Mouse (Mus musculus) forebrain, embryonic 13.5 days (tissue): ENCODE results near the gene Cplx2. TPM values are rescaled to one million over a fixed set of nuclear protein-coding genes. Genes with fewer than 3 reads are reported as not detected.
A peak's percentile ranks its signal among the peaks of the same experiment; 100 is the strongest.

ENCODE experiments used
- ATAC-seq: fragments of 200-750 bp; cut with Nextera tagmentation; 2 replicates; pipeline ENCODE4 v1.8.0; 2017
- H3K27ac ChIP-seq: fragments of 300-500 bp; sonication (generic); 2 replicates; pipeline ENCODE4 v1.5.1; 2015; ENCODE audit warnings: inconsistent platforms, mild to moderate bottlenecking, moderate library complexity
- H3K27me3 ChIP-seq: fragments of 300-500 bp; sonication (generic); 2 replicates; pipeline ENCODE4 v1.6.1; 2015; ENCODE audit warnings: mild to moderate bottlenecking, inconsistent platforms
- H3K36me3 ChIP-seq: fragments of 300-500 bp; sonication (generic); 2 replicates; pipeline ENCODE4 v1.6.1; 2015; ENCODE audit warnings: mild to moderate bottlenecking, inconsistent platforms; ENCODE audit not compliant: poor library complexity, severe bottlenecking
- H3K4me1 ChIP-seq: fragments of 300-500 bp; sonication (generic); 2 replicates; pipeline ENCODE4 v1.6.1; 2015; ENCODE audit warnings: inconsistent platforms
- H3K4me2 ChIP-seq: fragments of 300-500 bp; sonication (generic); 2 replicates; pipeline ENCODE4 v1.6.1; 2015; ENCODE audit warnings: inconsistent platforms, mild to moderate bottlenecking, moderate library complexity
- H3K4me3 ChIP-seq: fragments of 300-500 bp; sonication (generic); 2 replicates; pipeline ENCODE4 v1.5.1; 2015; ENCODE audit warnings: mild to moderate bottlenecking, inconsistent platforms
- H3K9ac ChIP-seq: fragments of 300-500 bp; sonication (generic); 2 replicates; pipeline ENCODE4 v1.6.1; 2015; ENCODE audit warnings: mild to moderate bottlenecking, inconsistent platforms
- H3K9me3 ChIP-seq: fragments of 300-500 bp; sonication (generic); replicated peaks from 2 replicates; pipeline ENCODE4 v1.6.1; 2016; ENCODE audit warnings: inconsistent platforms
- WGBS: fragments of 180-500 bp; shearing (Covaris S2); methylation state at CpG from one replicate; pipeline ENCODE4 v1.1.7; 2015; 5-methylcytosine and 5-hydroxymethylcytosine counted together
- polyA plus RNA-seq: library from polyadenylated mRNA; unstranded; fragments of >200 nt; fragmentation: Nextera tagmentation; extraction: Ambion mirVana; gene quantifications from 2 replicates; pipeline ENCODE4 v1.2.1, GENCODE M21; 2015

Cplx2 gene
- polyA plus RNA-seq, 1 experiment from 2014 or later = 20.0 TPM

DNA sequence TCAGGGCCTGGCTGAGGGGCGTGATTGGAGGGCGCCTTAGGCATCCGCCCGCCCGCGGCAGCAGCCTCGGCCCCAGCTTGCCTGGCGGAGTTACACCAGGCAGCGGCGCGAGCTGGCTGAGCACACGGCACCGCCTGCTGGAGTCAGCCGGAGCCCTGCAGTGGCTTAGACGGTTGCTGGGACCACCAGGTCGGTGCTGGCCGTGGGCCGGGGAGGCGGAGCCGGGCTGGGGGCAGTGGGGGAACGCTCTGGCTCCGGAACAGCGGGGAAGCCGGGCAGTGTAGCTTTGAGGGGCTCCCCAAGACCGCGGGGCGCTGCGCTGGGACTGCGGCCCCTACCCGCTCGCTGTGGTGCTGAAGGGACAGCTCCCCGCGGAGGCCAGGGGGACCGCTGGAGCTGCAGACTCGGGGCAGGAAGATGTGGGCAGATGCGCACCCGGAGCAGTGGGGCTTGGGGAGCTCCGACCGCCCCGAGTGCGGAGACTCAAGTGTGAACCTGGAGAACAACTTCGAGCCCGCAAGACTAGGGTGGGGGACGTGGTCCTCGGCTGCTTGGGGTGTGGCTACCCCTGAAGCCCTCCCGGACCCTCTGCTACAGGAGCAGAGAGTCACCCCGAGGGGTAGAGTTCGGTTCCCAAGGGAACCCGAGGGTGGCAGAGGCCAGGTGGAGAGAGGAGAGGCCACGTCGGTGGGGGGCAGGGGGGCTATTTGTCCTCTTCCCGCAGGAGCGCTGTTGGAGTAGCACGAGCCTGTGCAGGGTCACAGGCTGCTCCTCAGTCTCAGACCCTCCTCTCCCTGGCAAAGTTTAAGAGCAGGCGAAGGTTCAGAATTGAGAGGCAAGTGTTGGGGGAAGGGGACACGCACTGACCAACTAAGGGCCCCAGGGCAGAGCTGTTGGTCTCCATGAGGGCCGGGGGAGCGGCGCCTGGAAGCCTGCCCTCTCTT is 510 bp downstream of the Cplx2 start:
- H3K27ac ChIP-seq = peak overlapping the region; percentile 90
- H3K4me2 ChIP-seq = peak overlapping the region; percentile 76
- WGBS = under 1% methylated on average over 56 of the region's 59 CpGs
- H3K4me1 ChIP-seq = peaks cover 58% of the 10 kb centered on the region
- no peaks in the 10 kb centered on the region for H3K9me3 ChIP-seq
- no peaks in the 10 kb centered on the region for H3K36me3 ChIP-seq
- peak overlapping the region; percentile 54 for H3K4me3 ChIP-seq
- H3K9ac ChIP-seq = peak overlapping the region; percentile 79
- ATAC-seq = peak; percentile 84
- peaks cover 11% of the 10 kb centered on the region for H3K27me3 ChIP-seq

DNA sequence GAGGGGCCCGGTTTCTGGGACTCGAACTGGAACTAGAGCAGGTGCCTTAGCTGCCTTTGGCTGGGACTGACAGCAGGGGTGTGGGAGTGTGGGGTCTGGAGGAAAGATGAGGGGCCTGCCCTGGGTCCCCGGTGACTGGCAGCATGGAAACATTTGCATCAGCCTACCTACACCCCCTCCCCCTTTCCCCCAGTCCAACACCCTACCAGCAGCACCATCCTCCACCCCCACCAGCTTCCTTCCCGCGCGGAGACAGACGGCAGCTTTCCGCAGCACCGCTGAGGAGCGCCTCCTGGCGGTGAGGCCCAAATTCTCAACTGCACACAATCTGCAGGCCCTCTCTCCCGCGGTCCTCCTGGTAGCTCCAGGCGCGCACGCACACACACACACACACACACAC is 1.5 kb downstream of the Cplx2 start:
- Histone ChIP-seq H3K9ac (peak overlapping the region; percentile 79), H3K9me3 (no peaks in the 10 kb centered on the region), H3K4me3 (peak overlapping the region; percentile 54), H3K36me3 (no peaks in the 10 kb centered on the region), H3K27me3 (peaks cover 11% of the 10 kb centered on the region), H3K27ac (peak overlapping the region; percentile 90), H3K4me2 (peak overlapping the region; percentile 76), H3K4me1 (peaks cover 55% of the 10 kb centered on the region)
- 1% methylated on average over 12 of the region's 16 CpGs for WGBS
- peak; percentile 64 for ATAC-seq

DNA sequence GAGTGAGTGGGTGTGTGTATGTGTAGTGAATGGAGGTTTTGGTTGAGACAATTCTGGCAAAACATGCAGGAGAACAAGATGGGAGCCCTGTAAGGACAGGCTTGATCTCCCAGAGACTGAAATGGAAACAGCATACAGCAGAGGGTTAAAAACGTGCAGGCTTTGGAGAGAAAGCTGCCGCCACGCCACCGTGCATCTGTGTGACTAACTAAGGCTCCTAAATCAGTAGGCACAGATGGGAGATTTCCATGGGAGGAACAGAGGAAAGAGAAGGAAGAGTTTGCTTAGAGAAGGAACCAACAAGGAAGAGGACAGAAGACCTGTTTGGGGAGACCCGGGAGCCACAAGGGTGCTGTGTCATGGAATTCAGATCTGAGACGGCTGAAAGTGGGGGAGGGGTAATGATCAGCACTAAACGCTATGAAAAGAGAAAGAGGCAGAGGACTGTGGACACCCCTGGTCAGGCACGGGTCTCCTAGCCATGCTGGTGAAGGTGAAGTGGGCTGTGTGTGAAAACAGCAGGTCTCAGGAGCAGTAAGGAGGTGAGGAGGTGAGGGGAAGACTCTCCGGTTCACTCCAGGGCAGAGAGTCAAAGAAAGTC is 3.1 kb downstream of the Cplx2 start:
- peak overlapping the region; percentile 76 for H3K4me2 ChIP-seq
- H3K4me3 ChIP-seq = no peak overlapping the region
- no peak for ATAC-seq
- H3K27ac ChIP-seq = no peak overlapping the region
- H3K4me1 ChIP-seq = peaks cover 50% of the 10 kb centered on the region
- WGBS = 36% methylated on average over 9 of the region's 9 CpGs
- peaks cover 11% of the 10 kb centered on the region for H3K27me3 ChIP-seq
- H3K9ac ChIP-seq = 0 out of 2 replicates have a peak overlapping the region, but pooled peaks have one; percentile 1
- H3K9me3 ChIP-seq = no peaks in the 10 kb centered on the region
- H3K36me3 ChIP-seq = peaks cover 13% of the 10 kb centered on the region; the same call in 1 of the 2 replicates

DNA sequence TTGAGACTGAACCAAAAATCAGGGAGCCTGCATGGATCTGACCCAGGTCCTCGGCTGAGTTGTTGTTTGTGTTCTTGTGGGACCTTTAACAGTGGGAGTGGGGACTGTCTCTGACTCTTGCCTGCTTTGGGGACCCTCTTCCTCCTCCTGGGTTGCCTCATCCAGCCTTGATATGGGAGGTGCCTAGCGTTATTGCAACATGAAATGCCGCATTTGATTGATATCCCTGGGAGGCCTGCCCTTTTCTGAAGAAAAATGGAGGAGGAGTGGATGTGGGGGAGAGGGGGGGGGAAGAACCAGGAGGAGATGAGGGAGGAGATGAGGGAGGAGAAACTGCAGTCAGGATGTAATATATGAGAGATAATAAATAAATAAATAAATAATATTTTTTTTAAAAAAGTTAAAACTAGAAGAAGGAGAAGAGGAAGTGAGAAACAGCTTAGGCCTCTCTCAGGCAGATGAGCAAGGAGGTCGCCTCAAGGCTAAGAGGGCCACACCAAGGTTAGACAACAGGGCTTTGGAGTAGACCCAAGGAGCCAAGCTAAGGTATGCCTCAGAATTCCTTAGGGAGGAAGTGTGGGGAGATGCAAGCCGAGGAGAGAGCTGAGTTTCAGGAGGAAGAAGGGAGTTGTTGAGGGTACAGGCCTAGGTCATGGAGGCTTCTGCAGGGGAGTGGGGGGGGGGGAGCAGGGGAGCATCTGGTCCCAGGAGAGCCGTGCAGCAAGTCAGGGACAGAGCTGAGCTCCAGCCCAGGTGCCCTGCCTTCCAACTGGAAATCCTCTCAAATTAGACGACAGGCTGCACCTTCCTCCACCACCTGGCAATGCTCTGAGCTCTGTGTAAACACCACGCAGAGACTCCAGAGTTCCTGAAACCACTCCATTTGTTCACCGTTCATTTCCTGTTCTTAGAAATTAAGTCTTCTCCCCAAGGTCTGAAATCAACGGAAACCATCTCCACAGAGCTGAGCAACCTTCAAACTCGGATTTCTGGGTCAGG is 4.6 kb downstream of the Cplx2 start:
- no peak overlapping the region for H3K4me2 ChIP-seq

GRCm38 (mm10) chr13:54376736-54377135 is 5.6 kb downstream of the Cplx2 start:
- H3K36me3 ChIP-seq = peaks cover 22% of the 10 kb centered on the region; the same call in 1 of the 2 replicates
- H3K27me3 ChIP-seq = no peaks in the 10 kb centered on the region
- 89% methylated on average over 7 of the region's 7 CpGs for WGBS
- no peak overlapping the region for H3K27ac ChIP-seq
- H3K4me3 ChIP-seq = no peak overlapping the region
- H3K9me3 ChIP-seq = no peaks in the 10 kb centered on the region
- ATAC-seq = no peak
- H3K4me1 ChIP-seq = peaks cover 30% of the 10 kb centered on the region
- no peak overlapping the region for H3K9ac ChIP-seq
- no peak overlapping the region for H3K4me2 ChIP-seq

More for the DNA sequence above, 4.6 kb downstream of the Cplx2 start:
- Histone ChIP-seq H3K9me3 (no peaks in the 10 kb centered on the region), H3K9ac (no peak overlapping the region), H3K36me3 (peaks cover 22% of the 10 kb centered on the region; the same call in 1 of the 2 replicates), H3K27ac (no peak overlapping the region), H3K4me1 (peaks cover 40% of the 10 kb centered on the region), H3K4me3 (no peak overlapping the region), H3K27me3 (no peaks in the 10 kb centered on the region)
- 82% methylated on average over 11 of the region's 11 CpGs for WGBS
- ATAC-seq = no peak

GRCm38 (mm10) chr13:54378051-54378450 is 6.9 kb downstream of the Cplx2 start:
- peaks cover 19% of the 10 kb centered on the region for H3K4me1 ChIP-seq
- no peak overlapping the region for H3K27ac ChIP-seq
- WGBS = 64% methylated on average over 3 of the region's 3 CpGs
- no peak overlapping the region for H3K4me2 ChIP-seq
- H3K4me3 ChIP-seq = no peak overlapping the region
- no peak overlapping the region for H3K9ac ChIP-seq
- no peak for ATAC-seq
- H3K9me3 ChIP-seq = no peaks in the 10 kb centered on the region
- peaks cover 22% of the 10 kb centered on the region; the same call in 1 of the 2 replicates for H3K36me3 ChIP-seq
- H3K27me3 ChIP-seq = no peaks in the 10 kb centered on the region

DNA sequence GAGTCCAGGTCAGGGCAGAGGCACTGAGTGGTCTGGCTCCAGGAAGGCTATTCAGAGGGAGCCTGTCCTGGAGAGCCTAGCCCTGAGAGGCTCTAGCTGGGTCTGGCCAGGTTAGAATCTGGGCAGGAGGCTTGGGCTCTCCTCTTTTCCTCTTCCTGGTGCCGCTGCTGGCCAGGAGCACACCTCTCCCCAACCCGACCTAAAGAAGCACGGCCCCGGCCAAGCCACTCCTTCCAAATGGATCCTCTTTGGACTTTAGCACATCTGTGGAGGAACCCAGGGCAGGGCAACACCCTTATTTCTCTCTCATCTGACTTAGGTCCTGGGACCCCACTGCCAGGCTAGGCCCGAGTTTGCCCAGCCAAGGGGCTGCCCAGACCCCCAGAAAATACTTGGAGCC is 9.3 kb downstream of the Cplx2 start:
- no peak overlapping the region for H3K4me3 ChIP-seq
- WGBS = 86% methylated on average over 5 of the region's 5 CpGs
- peaks cover 22% of the 10 kb centered on the region; the same call in 1 of the 2 replicates for H3K36me3 ChIP-seq
- ATAC-seq = no peak
- peaks cover 17% of the 10 kb centered on the region for H3K4me1 ChIP-seq
- H3K4me2 ChIP-seq = no peak overlapping the region
- no peaks in the 10 kb centered on the region for H3K9me3 ChIP-seq
- no peaks in the 10 kb centered on the region for H3K27me3 ChIP-seq
- no peak overlapping the region for H3K9ac ChIP-seq
- no peak overlapping the region for H3K27ac ChIP-seq

DNA sequence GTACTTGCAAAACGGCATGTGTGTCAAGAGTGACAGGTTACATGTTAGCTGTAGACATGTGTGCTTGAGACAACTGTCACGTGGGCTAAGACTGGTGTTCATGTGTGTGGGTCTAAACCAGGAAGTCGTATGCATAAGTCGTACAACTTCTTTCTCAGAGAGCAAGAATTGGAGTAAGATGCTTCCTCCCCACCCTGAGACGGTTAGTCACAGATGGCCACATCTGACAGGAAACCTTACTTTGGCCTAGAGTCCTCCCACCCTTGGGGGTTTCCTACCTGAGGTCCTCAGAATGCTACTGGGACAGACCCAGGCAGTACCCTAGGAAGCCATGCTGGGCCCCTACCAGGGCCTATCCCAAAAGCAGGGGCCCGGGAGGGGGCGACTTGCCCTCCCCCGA is 10.2 kb downstream of the Cplx2 start:
- H3K27me3 ChIP-seq = no peaks in the 10 kb centered on the region
- 89% methylated on average over 8 of the region's 8 CpGs for WGBS
- ATAC-seq = no peak

DNA sequence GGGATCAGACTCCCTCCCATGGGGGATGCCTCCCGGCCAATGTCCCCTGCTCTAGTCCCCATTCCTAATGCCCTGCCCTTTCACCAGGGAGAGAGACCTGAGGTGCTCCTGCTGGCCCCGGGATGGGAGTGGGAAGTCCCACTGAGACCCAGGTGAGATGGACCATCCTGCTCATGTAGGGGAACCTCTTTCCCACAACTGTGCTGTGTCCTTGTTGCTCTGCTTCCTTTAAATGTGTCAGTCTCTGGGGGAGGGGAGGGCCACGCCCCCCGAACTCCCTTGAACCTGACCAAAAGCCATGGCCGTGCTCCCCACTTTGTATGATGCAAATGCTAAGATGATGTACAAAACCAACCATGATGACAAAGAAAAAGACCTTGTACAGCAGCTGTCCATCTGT is 12.4 kb downstream of the Cplx2 start:
- no peak for ATAC-seq
- Histone ChIP-seq H3K27me3 (no peaks in the 10 kb centered on the region), H3K4me2 (no peak overlapping the region), H3K4me1 (peaks cover 43% of the 10 kb centered on the region), H3K36me3 (peaks cover 15% of the 10 kb centered on the region; the same call in 1 of the 2 replicates), H3K9me3 (no peaks in the 10 kb centered on the region), H3K27ac (no peak overlapping the region), H3K9ac (no peak overlapping the region), H3K4me3 (no peak overlapping the region)
- whole genome bisulfite sequencing = 83% methylated on average over 5 of the region's 5 CpGs

More for the DNA sequence above, 10.2 kb downstream of the Cplx2 start:
- Histone ChIP-seq H3K27ac (no peak overlapping the region), H3K4me1 (peaks cover 27% of the 10 kb centered on the region), H3K36me3 (peaks cover 22% of the 10 kb centered on the region; the same call in 1 of the 2 replicates), H3K4me3 (no peak overlapping the region), H3K9me3 (no peaks in the 10 kb centered on the region), H3K9ac (no peak overlapping the region), H3K4me2 (no peak overlapping the region)

DNA sequence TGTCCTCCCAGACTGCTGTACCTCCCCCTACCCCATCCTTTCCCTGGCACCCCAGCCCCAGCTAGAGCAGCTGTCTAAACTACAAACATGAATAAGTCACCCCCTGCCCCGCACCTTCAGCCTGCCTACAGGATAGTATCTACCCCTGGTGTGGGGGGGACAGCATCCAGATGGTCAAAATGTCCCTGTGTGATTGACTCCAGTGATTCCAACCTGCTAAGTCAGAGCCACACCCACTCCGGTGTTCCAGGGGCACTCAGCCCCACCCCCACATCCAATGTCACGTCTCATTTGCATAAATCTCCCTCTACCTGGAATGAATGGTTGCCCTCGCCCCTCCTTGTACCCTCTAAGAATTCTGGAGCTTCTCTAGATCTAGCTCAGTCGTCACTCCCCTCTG is 13.4 kb downstream of the Cplx2 start:
- no peak for ATAC-seq
- Histone ChIP-seq H3K27me3 (no peaks in the 10 kb centered on the region), H3K27ac (peak overlapping the region; percentile 25; the same call in 1 of the 2 replicates), H3K36me3 (0 out of 2 replicates have a peak, but pooled peaks cover 5% of the 10 kb centered on the region), H3K4me2 (peak overlapping the region; percentile 8; the same call in 1 of the 2 replicates), H3K4me3 (no peak overlapping the region), H3K9me3 (no peaks in the 10 kb centered on the region), H3K9ac (no peak overlapping the region; the same call in 1 of the 2 replicates), H3K4me1 (peaks cover 50% of the 10 kb centered on the region)
- WGBS = 40% methylated on average over 5 of the region's 5 CpGs
